Mouse (Mus musculus): ENCODE results near the gene Borcs5.

- TF ChIP-seq CTCF (conservative IDR thresholded peaks at IDR 0.05; ENCODE audit: low read length) (no peak), NANOG (IDR thresholded peaks at IDR 0.05; ENCODE audit: borderline replicate concordance, low read length) (no peak)
Measured at GRCm38 (mm10) chr6:134597651-134598229, 41.6 kb upstream of the Borcs5 start.

All from E14TG2a.4 (cell line).